Mouse (Mus musculus) neutrophil, adult 59 days (primary cell): ENCODE results near the gene Phpt1. TPM values are rescaled to one million over a fixed set of nuclear protein-coding genes. Genes with fewer than 3 reads are reported as not detected.

Source experiments
- total RNA-seq, 2 experiments: library from RNA; stranded (reverse); gene quantifications; 1 replicate in 1 of 2; 2 replicates in 1 of 2; pipeline ENCODE4 v1.2.4; 2023

Gene Phpt1
- 1 to 10 TPM; 4.7 to 5.8 TPM for total RNA-seq

DNA sequence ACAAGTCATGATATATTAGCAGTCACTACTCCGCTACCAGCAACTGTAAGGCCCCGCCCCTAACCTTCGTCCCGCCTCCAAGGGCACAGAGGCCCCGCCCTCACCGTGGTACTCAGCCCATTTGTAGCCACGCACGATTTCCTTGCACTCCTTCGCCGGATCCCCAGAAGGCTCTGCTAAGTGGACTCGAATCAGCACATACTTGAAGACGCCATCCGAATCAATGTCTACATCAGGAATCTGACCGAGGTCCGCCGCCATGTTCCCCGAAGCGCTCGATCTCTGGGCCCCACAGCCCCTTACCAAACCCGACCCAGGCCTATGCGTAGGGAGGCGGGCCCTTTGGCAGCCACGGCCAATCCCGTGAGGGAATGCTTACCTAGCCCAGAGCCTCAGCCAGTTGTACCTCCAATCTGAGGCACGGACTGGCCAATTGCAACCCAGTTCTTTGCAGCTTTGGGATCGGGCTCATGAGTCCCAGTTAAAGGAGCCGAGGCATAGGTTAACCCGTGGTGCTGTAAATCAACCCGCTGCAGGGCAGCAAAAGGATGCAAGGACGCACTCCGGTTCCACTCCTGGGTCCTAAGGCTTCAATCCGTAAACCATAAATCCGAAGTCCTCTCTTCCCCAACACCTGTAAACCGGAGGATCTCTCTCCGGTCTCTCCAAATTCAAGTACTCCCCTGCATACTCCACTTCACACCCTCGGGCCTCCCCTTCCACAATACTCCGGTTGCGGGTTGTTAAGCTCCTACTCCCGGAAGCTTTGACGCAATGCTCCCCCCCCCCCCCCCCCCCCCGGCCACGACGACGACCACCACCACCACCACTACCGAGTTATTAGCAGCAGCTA lies at the start of gene Phpt1, which contains the start of gene Mamdc4:
TSS of gene Phpt1 (minus strand) at position 646 of the 853 bp plus-strand sequence.
TSS of gene Mamdc4 (minus strand) at position 267 of the 853 bp plus-strand sequence.

DNA sequence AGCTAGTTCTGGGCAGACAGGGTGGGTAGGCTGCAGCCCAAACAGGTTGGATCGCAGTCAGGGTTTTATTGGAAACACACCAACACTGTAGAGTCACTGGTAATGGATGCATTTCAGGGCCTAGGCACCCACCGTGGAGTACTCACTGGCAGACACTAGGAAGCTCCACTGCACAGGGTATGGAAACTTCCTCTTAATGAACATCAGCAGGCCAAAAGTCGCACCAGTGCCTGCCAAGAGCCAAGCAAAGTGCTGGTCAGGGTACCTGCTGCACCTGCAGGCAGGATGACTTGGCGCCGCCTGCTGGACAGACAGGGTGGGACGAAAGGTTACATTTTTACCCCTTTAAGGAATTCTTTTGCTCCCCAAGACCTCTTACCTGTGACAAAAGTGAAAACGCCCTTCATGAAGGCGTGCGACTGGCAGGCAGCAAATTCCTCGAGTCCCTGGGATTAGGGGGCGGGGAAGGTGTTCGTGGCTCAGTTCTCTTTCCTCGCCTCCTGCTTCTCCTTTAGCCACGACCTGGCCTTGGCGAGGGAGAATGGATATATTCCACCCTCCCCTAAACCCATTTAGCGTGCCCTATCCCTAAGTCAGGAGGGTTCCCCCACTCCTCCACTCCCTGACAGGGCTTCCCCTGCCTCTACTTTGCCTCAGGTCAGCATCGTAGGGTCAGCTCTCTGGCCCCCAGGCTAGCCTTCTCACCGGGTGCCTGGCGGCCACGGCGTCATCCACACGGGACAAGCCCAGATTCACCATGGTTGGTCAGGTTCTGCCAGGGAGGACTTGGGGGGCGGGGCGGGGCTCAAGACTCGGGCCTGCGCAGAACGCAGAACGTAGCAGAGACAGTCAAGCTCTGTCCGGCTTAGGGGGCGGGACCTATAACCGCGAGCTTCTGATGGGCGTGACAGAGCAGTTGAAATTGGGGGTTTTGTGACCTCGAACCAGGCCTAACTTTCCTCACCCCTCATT lies 46.5 kb upstream of the Phpt1 start, which contains the start of gene Tmem141:
TSS of gene Tmem141 (minus strand) at position 777 of the 972 bp plus-strand sequence.

DNA sequence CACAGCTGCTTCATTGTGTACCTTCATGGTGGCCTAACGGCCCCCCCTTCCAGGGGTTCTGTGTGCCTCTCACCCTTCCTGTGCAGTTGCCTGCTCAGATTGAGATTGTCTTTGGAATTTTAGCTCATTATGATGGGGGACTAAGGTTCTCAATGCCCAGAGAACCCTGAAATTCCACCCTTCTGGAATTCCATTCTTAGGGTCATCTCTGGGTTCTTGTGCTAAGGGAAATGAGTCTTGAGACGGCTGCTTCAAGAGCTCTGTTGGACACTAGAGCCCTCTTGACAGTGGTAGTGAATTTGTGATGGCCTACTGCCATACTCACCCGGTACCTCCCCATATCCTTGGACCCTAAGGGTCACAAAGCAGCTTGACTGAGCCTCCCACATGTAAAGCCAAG lies 42.6 kb upstream of the Phpt1 start, which contains the start of gene Ccdc183:
TSS of gene Ccdc183 (minus strand) at position 101 of the 400 bp plus-strand sequence.

DNA sequence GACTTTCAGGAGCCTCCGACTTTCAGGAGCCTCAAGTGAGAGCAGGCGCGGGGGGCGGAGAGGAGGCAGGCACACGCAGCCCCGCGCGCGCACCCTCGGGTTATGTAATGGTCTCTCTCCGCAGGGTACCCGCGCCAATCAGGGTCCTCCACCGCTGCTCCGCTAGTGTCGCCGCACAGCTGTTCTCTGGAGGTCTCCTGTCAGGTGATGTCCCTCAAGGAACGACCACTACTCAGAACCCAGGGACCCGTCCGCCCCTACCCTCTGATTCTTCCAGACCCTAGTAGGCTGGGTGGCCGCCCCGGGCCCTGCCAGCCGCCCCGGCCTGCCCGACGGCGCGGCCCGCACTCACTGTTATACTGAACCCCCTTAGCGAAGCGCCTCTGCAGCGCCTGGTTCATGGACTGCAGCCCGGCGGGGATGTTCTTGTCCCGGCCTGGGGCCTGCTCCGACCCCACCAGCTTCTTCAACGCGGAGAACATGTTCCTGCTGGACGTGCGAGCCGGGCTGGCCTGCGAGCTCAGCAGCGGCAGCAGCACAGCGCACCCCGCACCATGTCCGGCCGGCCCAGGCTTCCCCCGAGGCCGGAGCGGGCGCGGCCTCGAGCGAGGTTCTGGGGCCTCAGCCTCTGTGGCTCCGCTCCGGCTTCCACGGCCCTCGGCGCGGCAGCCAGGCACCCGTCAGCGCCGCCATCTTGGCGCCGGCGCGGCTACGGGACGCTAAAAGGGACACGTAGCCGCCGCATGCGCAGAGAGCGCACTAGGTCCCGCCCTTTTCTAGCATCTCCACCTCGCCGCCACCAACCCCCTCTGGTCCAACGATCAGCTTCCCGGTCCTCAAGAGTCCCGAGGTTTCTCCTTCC lies 33.0 kb upstream of the Phpt1 start, which contains the start of gene Rabl6:
TSS of gene Rabl6 (minus strand) at position 761 of the 862 bp plus-strand sequence.

DNA sequence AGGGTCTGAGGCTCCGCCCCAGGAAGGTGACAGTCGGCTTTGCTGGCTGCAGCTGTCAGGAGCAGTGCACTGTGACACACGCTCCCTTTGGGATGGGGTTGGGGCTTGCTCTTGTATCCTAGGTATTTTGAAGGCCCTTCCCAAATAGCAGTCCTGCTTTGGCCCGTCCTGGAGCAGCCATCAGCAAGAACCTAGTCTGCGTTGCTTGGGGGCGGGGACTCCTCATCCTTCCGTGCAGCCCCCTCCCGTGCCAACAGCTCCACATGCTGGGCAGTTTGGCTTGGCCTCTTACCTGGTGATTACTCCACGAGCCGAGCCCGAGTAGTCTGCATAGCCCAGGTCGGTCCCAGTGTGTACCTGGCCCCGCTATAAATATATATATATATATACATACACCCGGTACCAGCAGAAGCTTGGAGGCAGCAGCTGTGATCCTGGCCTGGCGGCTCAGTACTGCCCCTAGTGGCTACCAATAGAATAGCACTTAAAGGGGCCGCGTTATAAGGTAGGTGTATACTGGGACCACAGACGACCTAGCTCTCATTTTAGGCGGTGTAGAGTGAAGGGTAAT lies 6.4 kb upstream of the Phpt1 start, which contains the start of gene Ajm1:
TSS of gene Ajm1 (minus strand) at position 464 of the 571 bp plus-strand sequence.

DNA sequence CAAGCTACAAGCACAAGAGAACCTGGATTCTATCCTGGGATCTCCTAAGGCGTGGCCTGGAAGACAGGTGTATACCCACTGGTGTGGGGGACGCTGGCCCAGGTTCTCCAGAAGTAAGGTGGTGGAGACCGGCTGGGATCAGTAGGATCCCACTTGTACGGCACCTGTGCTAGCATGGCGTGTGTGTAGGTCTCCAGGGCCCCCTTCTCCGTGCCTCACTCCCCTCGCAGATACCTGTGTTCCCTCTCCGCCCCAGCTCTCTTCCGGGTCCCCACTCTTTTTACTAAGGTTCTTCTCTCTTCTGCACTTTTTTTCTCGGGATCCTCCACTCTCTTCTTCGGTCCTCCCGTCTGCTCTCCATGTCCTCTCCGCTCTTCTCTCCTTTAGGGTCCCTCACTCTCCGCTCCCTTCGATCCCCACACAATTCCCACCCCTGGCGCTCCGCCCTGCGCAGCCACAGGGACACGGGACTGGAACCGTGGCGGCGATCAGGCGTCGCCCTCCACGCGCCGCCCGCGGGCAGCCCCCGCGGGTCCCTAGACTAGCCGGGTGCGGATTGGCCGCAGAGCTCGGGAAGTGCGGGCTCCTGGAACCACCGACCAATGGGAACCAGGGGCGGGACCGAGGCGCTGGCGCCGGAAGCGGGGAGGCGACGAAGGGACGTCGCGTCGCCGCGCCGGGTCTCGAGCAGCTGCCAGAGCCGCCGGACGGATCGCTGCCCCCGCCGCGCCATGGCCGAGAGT lies 17.6 kb downstream of the Phpt1 start, which contains the start of gene Edf1:
TSS of gene Edf1 (plus strand) at position 627 of the 743 bp plus-strand sequence.

DNA sequence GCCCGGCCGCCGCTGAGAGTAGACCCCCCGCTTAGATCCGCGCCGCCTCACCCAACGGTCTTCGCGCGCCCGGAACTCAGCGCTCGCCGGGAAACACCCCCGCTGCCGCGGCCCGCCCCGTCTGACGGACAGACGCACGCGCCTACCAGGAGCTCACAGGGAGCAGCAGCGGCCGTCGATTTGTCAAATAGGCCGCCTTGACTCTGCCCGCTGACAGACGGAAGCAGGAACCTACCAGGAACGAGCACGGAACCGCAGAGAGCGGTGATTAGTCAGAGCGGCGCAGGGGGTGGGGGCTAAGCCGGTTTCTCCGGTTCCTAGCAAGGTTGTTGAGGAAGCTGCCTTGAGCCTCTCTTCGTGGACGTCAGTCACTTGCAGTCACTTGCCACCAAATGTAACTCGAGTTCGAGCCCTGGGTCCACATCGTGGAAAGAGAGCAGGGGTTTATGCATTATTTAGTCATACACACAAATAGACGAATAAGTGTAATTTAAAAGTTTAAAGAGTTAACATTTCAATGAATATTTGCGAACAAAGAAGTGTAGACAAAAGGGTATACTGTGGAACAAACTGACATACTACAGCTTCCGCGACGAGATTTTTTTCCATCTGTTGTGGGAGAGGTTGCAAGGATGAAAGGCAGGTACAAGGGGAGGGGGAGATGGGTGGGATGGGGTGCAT lies 28.1 kb downstream of the Phpt1 start, which contains the start of gene Traf2:
TSS of gene Traf2 (minus strand) at position 130 of the 681 bp plus-strand sequence.

Other genes with a start within 250 kb of the Phpt1 start
- 10 to 100 TPM; 39.8 to 46.7 TPM for gene Man1b1, start 242.9 kb downstream of the Phpt1 start, total RNA-seq
- 10 to 100 TPM; 11.1 to 21.8 TPM for gene Dpp7, start 218.9 kb downstream of the Phpt1 start, total RNA-seq
- gene Uap1l1, start 209.5 kb downstream of the Phpt1 start, total RNA-seq: 10 to 100 TPM; 30.5 to 36.8 TPM
- 10 to 100 TPM in 1 of 2 experiments, 1 to 10 TPM in 1; 9.1 to 11.3 TPM for gene Sapcd2, start 202.9 kb downstream of the Phpt1 start, total RNA-seq
- gene Entpd2, start 179.3 kb downstream of the Phpt1 start, total RNA-seq: not detected
- not detected for gene Npdc1, start 175.9 kb downstream of the Phpt1 start, total RNA-seq
- 10 to 100 TPM; 16.2 to 20.1 TPM for gene Fut7, start 152.0 kb downstream of the Phpt1 start, total RNA-seq
- 10 to 100 TPM; 17.7 to 22.9 TPM for gene Abca2, start 146.5 kb downstream of the Phpt1 start, total RNA-seq
- gene Clic3, start 118.4 kb downstream of the Phpt1 start, total RNA-seq: not detected
- gene Paxx, start 114.1 kb downstream of the Phpt1 start, total RNA-seq: 10 to 100 TPM; 44.7 to 53.4 TPM
- gene Ptgds, start 105.2 kb downstream of the Phpt1 start, total RNA-seq: not detected
- gene Lcn12, start 81.3 kb downstream of the Phpt1 start, total RNA-seq: not detected
- 10 to 100 TPM; 26.8 to 28.7 TPM for gene Fbxw5, start 74.5 kb downstream of the Phpt1 start, total RNA-seq
- under 1 TPM; 0.44 to 0.64 TPM for gene C8g, start 73.5 kb downstream of the Phpt1 start, total RNA-seq
- 10 to 100 TPM; 21.6 to 24.3 TPM for gene Traf2, start 28.3 kb downstream of the Phpt1 start, total RNA-seq
- 10 to 100 TPM; 87.5 to 92.7 TPM for gene Edf1, start 17.4 kb downstream of the Phpt1 start, total RNA-seq
- gene Mamdc4, start 379 bp downstream of the Phpt1 start, total RNA-seq: under 1 TPM; 0.42 to 0.62 TPM
- gene Ajm1, start 6.5 kb upstream of the Phpt1 start, total RNA-seq: not detected
- gene Rabl6, start 33.3 kb upstream of the Phpt1 start, total RNA-seq: 10 to 100 TPM; 28.3 to 46.4 TPM
- gene Ccdc183, start 42.5 kb upstream of the Phpt1 start, total RNA-seq: not detected
- 1 to 10 TPM; 3.5 to 4.4 TPM for gene Tmem141, start 46.8 kb upstream of the Phpt1 start, total RNA-seq
- 1 to 10 TPM; 1.8 to 2.7 TPM for gene Fcna, start 52.8 kb upstream of the Phpt1 start, total RNA-seq
- not detected for gene Lcn8, start 77.9 kb upstream of the Phpt1 start, total RNA-seq
- gene Lcn5, start 82.7 kb upstream of the Phpt1 start, total RNA-seq: not detected
- gene Lcn6, start 101.6 kb upstream of the Phpt1 start, total RNA-seq: not detected
- not detected for gene Lcn10, start 107.5 kb upstream of the Phpt1 start, total RNA-seq
- not detected for gene Obp2a, start 124.8 kb upstream of the Phpt1 start, total RNA-seq
- 1 to 10 TPM; 4.0 to 6.7 TPM for gene Bmyc, start 131.5 kb upstream of the Phpt1 start, total RNA-seq
- gene Obp2b, start 161.8 kb upstream of the Phpt1 start, total RNA-seq: not detected
- gene Lcn3, start 190.3 kb upstream of the Phpt1 start, total RNA-seq: not detected
- not detected for gene Lcn11, start 201.8 kb upstream of the Phpt1 start, total RNA-seq
- not detected for gene Gm13539, start 207.0 kb upstream of the Phpt1 start, total RNA-seq
- gene Glt6d1, start 240.6 kb upstream of the Phpt1 start, total RNA-seq: not detected
- not detected for gene Lcn9, start 247.9 kb upstream of the Phpt1 start, total RNA-seq